Mouse (Mus musculus) myocyte (in vitro differentiated cells): Measurements from ENCODE around the gene Pou3f1. TPM values are rescaled to one million over a fixed set of nuclear protein-coding genes. Genes with fewer than 3 reads are reported as not detected.
A peak's percentile ranks its signal among the peaks of the same experiment; 100 is the strongest.

Experiments used
- H3K27me3 ChIP-seq: one replicate; pipeline ENCODE4 v1.6.1; 2011; ENCODE audit not compliant: control insufficient read depth, insufficient read depth, insufficient read length
- H3K36me3 ChIP-seq: one replicate; pipeline ENCODE4 v1.6.1; 2011; ENCODE audit not compliant: control insufficient read depth, insufficient read depth
- H3K4me2 ChIP-seq: one replicate; pipeline ENCODE4 v1.6.1; 2011; ENCODE audit warnings: low read depth, control low read depth
- H3K4me3 ChIP-seq: one replicate; pipeline ENCODE4 v1.5.1; 2011; ENCODE audit warnings: mild to moderate bottlenecking, control low read depth, moderate library complexity
- H3K79me2 ChIP-seq: one replicate; pipeline ENCODE4 v1.6.1; 2011; ENCODE audit not compliant: control insufficient read depth, insufficient read depth
- H3ac ChIP-seq: one replicate; pipeline ENCODE4 v1.6.1; 2011; ENCODE audit not compliant: control insufficient read depth, insufficient read length
- CEBPB ChIP-seq: IDR thresholded peaks from 2 replicates; pipeline ENCODE4 v1.6.1; 2011; ENCODE audit warnings: mild to moderate bottlenecking, moderate library complexity; ENCODE audit not compliant: poor library complexity, insufficient read depth, severe bottlenecking
- E2F4 ChIP-seq: IDR thresholded peaks from one replicate; pipeline ENCODE4 v1.6.1; 2011; ENCODE audit warnings: mild to moderate bottlenecking, control low read depth, moderate library complexity; ENCODE audit not compliant: insufficient read depth
- MAX ChIP-seq: IDR thresholded peaks from one replicate; pipeline ENCODE4 v1.6.1; 2011; ENCODE audit warnings: low read depth, mild to moderate bottlenecking, control low read depth
- MYOD1 ChIP-seq, 3 experiments: IDR thresholded peaks; one replicate each; pipeline ENCODE4 v1.6.1; 2011; ENCODE audit warnings: control low read depth in 2 of 3, low read depth in 2 of 3, mild to moderate bottlenecking in 2 of 3, moderate library complexity in 1 of 3; ENCODE audit not compliant: insufficient read length in 2 of 3, control insufficient read depth in 1 of 3
- MYOG ChIP-seq, 3 experiments: IDR thresholded peaks; one replicate each; pipeline ENCODE4 v1.6.1; 2011; ENCODE audit warnings: control low read depth in 2 of 3, low read depth in 2 of 3, mild to moderate bottlenecking in 2 of 3; ENCODE audit not compliant: insufficient read length in 2 of 3, control insufficient read depth in 1 of 3, insufficient read depth in 1 of 3
- POLR2A ChIP-seq: IDR thresholded peaks from one replicate; pipeline ENCODE4 v1.6.1; 2011; ENCODE audit warnings: low read depth, mild to moderate bottlenecking, control low read depth, moderate library complexity; ENCODE audit not compliant: insufficient read length
- POLR2AphosphoS2 ChIP-seq: IDR thresholded peaks from one replicate; pipeline ENCODE4 v1.6.1; 2011; ENCODE audit warnings: low read depth, control low read depth; ENCODE audit not compliant: insufficient read length
- REST ChIP-seq: IDR thresholded peaks from one replicate; pipeline ENCODE4 v1.6.1; 2011; ENCODE audit warnings: mild to moderate bottlenecking, control low read depth, moderate library complexity; ENCODE audit not compliant: insufficient read depth, insufficient read length
- SRF ChIP-seq: IDR thresholded peaks from one replicate; pipeline ENCODE4 v1.6.1; 2011; ENCODE audit warnings: low read depth; ENCODE audit not compliant: control insufficient read depth, insufficient read length
- TCF12 ChIP-seq: IDR thresholded peaks from one replicate; pipeline ENCODE4 v1.6.1; 2011; ENCODE audit warnings: mild to moderate bottlenecking, control low read depth; ENCODE audit not compliant: poor library complexity, insufficient read depth, severe bottlenecking
- TCF3 ChIP-seq: IDR thresholded peaks from one replicate; pipeline ENCODE4 v1.6.1; 2011; ENCODE audit warnings: low read depth, control low read depth; ENCODE audit not compliant: insufficient read length
- USF1 ChIP-seq: IDR thresholded peaks from one replicate; pipeline ENCODE4 v1.6.1; 2011; ENCODE audit warnings: low read depth, mild to moderate bottlenecking, control low read depth, moderate library complexity
- polyA plus RNA-seq: library from polyadenylated mRNA; unstranded; fragments of >200 nt; fragmentation: generic; extraction: Trizol; gene quantifications from one replicate; pipeline ENCODE4 v1.2.1, GENCODE M21; 2012; ENCODE audit warnings: missing spikeins

Gene Pou3f1
- polyA plus RNA-seq, 1 experiment = 0.01 TPM

DNA sequence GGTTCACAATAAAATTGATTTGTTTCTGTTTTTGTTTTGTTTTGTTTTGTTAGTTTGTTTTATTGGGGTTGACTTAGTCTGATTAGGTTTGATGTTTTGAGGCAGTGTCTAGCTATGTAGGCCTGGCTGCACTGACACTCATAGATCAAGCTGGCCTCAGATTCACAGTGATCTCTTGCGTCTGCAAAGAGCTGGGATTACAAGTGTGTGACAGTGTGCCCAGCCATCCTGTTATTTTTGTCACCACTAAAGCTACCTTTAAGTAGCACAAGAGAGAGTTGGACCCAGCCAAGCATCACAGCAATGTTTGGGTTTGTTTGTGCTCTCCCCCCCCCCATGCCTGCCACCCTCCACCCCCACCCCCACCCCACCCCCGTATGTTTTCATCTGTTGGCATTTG is 38.0 kb downstream of the Pou3f1 start:
- Histone ChIP-seq H3K79me2 (peaks cover 34% of the 10 kb centered on the region), H3K36me3 (no peaks in the 10 kb centered on the region), H3K4me2 (no peak overlapping the region), H3K4me3 (no peak overlapping the region), H3K27me3 (no peaks in the 10 kb centered on the region), H3ac (no peak overlapping the region)
- TF ChIP-seq TCF3 = no peak
- no peak for TF ChIP-seq USF1
- no peak for TF ChIP-seq MYOG (IDR thresholded peaks at IDR 0.05; ENCODE audit: control insufficient read depth in 1 of 3, insufficient read depth in 1 of 3, insufficient read length in 2 of 3, low read depth in 2 of 3)
- TF ChIP-seq REST = no peak
- no peak for TF ChIP-seq POLR2A
- TF ChIP-seq TCF12 = no peak
- no peak for TF ChIP-seq MYOD1 (IDR thresholded peaks at IDR 0.05; ENCODE audit: control insufficient read depth in 1 of 3, insufficient read length in 2 of 3, low read depth in 2 of 3)
- no peak for TF ChIP-seq E2F4
- TF ChIP-seq POLR2AphosphoS2 = no peak
- no peak for TF ChIP-seq CEBPB
- TF ChIP-seq SRF = no peak

- Histone ChIP-seq H3K4me3 (no peak overlapping the region), H3K79me2 (peaks cover 25% of the 10 kb centered on the region), H3K27me3 (no peaks in the 10 kb centered on the region), H3K4me2 (peak overlapping the region; percentile 59), H3ac (no peak overlapping the region), H3K36me3 (no peaks in the 10 kb centered on the region)
- peak in 2 of 3 experiments; percentile 52 to 67 for TF ChIP-seq MYOD1 (IDR thresholded peaks at IDR 0.05; ENCODE audit: control insufficient read depth in 1 of 3, insufficient read length in 2 of 3, low read depth in 2 of 3)
- no peak for TF ChIP-seq TCF3
- TF ChIP-seq MYOG (IDR thresholded peaks at IDR 0.05; ENCODE audit: control insufficient read depth in 1 of 3, insufficient read depth in 1 of 3, insufficient read length in 2 of 3, low read depth in 2 of 3) = peak in 1 of 3 experiments; percentile 63
Measured at GRCm38 (mm10) chr4:124695786-124696516, 39.3 kb downstream of the Pou3f1 start.

DNA sequence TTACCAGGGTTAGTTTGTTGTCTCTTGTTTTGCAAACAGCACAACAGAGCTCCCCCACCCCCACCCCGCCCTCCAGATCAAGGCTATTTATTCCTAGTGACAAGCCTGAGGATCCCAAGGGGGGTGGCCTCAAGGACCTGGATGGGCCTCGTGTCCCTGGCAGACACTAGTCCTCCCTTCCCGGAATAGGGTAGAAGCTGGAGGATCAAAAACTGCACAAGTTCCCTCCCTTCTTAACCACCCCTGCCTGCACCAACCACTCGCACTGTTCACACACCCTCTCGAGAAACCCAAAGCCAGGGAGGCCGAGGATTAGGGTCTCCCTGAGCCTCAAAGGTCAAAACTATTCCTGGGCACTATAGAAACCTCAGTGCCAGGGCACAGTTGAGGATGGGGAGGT is 43.2 kb downstream of the Pou3f1 start:
- peak overlapping the region; percentile 97 for H3K4me3 ChIP-seq
- TF ChIP-seq SRF (no peak), E2F4 (no peak), POLR2AphosphoS2 (no peak), USF1 (no peak), MYOG (IDR thresholded peaks at IDR 0.05; ENCODE audit: control insufficient read depth in 1 of 3, insufficient read depth in 1 of 3, insufficient read length in 2 of 3, low read depth in 2 of 3) (no peak), POLR2A (no peak), TCF12 (no peak), TCF3 (no peak), CEBPB (no peak), REST (no peak), MYOD1 (IDR thresholded peaks at IDR 0.05; ENCODE audit: control insufficient read depth in 1 of 3, insufficient read length in 2 of 3, low read depth in 2 of 3) (no peak)
- no peaks in the 10 kb centered on the region for H3K27me3 ChIP-seq
- no peak overlapping the region for H3ac ChIP-seq
- H3K4me2 ChIP-seq = peak overlapping the region; percentile 76
- H3K36me3 ChIP-seq = no peaks in the 10 kb centered on the region
- H3K79me2 ChIP-seq = peaks cover 41% of the 10 kb centered on the region

DNA sequence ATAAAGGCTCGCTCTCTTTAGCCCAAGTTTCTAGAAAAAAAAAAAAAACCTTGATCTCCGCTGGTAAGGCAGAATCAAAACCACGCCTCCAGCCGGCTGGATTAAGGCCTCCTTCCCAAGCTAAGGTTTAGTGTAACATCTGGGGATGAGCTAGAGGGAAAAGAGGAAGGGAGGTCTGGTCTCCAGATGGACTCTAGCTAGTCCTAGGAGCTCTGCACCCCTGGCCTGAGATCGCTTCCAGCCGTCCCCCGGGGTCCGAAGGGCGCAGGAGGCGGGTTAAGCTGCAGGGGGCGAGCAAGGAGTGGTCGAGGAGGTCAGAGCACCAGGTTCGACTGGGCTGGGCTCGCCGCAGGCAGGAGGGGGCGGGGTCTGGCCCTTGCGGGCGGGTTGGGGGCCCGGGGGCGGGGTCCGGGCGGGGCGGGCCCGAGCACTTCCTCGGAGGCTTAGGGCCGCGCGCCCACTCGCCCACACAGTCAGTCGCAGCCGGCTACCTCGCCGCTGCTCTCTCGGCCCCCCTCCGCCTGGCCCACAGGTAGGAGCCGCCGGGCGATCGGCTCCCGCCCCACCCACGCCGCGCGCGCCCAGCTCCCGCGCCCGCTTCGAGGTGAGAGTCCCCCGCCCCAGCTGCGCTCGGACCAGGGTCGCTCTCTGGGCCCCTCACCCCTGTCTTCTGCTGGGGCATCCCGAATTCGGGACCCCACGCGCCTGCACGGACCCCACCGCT is 43.8 kb downstream of the Pou3f1 start, which contains the start of gene Fhl3:
Gene Fhl3 (plus strand): TSS at position 454 of the 724 bp plus-strand sequence.
- Histone ChIP-seq H3K36me3 (peaks cover under 1% of the 10 kb centered on the region), H3ac (peak within 1 kb of the TSS; percentile 28), H3K4me3 (peak within 1 kb of the TSS; percentile 97), H3K4me2 (peak within 1 kb of the TSS; percentile 82), H3K79me2 (peaks cover 47% of the 10 kb centered on the region), H3K27me3 (no peaks in the 10 kb centered on the region)
- TF ChIP-seq REST (peak; percentile 24), POLR2AphosphoS2 (peak; percentile 97), MYOD1 (IDR thresholded peaks at IDR 0.05; ENCODE audit: control insufficient read depth in 1 of 3, insufficient read length in 2 of 3, low read depth in 2 of 3) (peak in 1 of 3 experiments; percentile 41), POLR2A (peak; percentile 96), TCF12 (no peak), MYOG (IDR thresholded peaks at IDR 0.05; ENCODE audit: control insufficient read depth in 1 of 3, insufficient read depth in 1 of 3, insufficient read length in 2 of 3, low read depth in 2 of 3) (peak in 1 of 3 experiments; percentile 8), USF1 (no peak), MAX (no peak)
